Mouse (Mus musculus): ENCODE results near the gene Fgfr2. TPM values are rescaled to one million over a fixed set of nuclear protein-coding genes. Genes with fewer than 3 reads are reported as not detected.

The Fgfr2 gene
- polyA plus RNA-seq, 1 experiment, result 14.7 TPM

DNA sequence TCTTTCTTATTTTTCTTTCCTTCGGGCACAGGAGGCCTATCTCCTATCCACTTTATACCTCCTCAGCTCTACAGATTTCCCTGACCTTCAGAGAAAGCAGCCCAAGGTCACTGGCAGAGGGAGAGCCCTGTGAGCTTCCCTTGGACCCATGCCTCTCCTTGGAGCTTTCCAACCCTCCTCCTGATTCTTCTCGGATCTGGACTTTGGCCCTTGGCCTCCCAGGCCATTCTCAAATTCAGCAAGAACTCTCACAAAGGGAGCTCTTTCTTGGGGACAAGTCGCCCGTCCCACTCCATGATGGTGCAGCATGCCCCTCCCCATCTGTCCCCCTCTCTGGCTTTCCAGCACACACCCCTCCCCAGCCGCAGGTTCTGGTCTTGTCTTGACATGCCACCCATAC is 2172.1 kb downstream of the Fgfr2 start:
- Histone ChIP-seq H3K27me3 (ENCODE audit: control insufficient read depth, insufficient read depth, low read length) (no peaks in the 10 kb centered on the region), H3K4me1 (ENCODE audit: control insufficient read depth, insufficient read depth, insufficient read length, low read length) (no peaks in the 10 kb centered on the region), H3K36me3 (ENCODE audit: control insufficient read depth, insufficient read depth, low read length) (no peaks in the 10 kb centered on the region), H3K4me3 (ENCODE audit: low read depth, low read length) (no peak overlapping the region), H3K27ac (ENCODE audit: insufficient read depth, low read depth, low read length) (no peak overlapping the region)
- 75% methylated on average over 5 of the region's 5 CpGs for WGBS
- TF ChIP-seq CTCF (IDR thresholded peaks at IDR 0.05; ENCODE audit: extremely low read depth, insufficient read length, insufficient replicate concordance, low read depth, low read length) (no peak), POLR2A (IDR thresholded peaks at IDR 0.05; ENCODE audit: low read depth, low read length) (no peak)

GRCm38 (mm10) chr7:130950482-130950881 is 2172.7 kb downstream of the Fgfr2 start:
- no peak for TF ChIP-seq POLR2A (IDR thresholded peaks at IDR 0.05; ENCODE audit: low read depth, low read length)
- TF ChIP-seq CTCF (IDR thresholded peaks at IDR 0.05; ENCODE audit: extremely low read depth, insufficient read length, insufficient replicate concordance, low read depth, low read length), result no peak
- Histone ChIP-seq H3K4me1 (ENCODE audit: control insufficient read depth, insufficient read depth, insufficient read length, low read length) (no peaks in the 10 kb centered on the region), H3K36me3 (ENCODE audit: control insufficient read depth, insufficient read depth, low read length) (no peaks in the 10 kb centered on the region), H3K27ac (ENCODE audit: insufficient read depth, low read depth, low read length) (no peak overlapping the region), H3K4me3 (ENCODE audit: low read depth, low read length) (no peak overlapping the region), H3K27me3 (ENCODE audit: control insufficient read depth, insufficient read depth, low read length) (no peaks in the 10 kb centered on the region)
- whole genome bisulfite sequencing, result 90% methylated on average over 7 of the region's 7 CpGs

- Histone ChIP-seq H3K36me3 (ENCODE audit: control insufficient read depth, insufficient read depth, low read length) (no peaks in the 10 kb centered on the region), H3K27ac (ENCODE audit: insufficient read depth, low read depth, low read length) (no peak overlapping the region), H3K4me3 (ENCODE audit: low read depth, low read length) (no peak overlapping the region), H3K27me3 (ENCODE audit: control insufficient read depth, insufficient read depth, low read length) (no peaks in the 10 kb centered on the region), H3K4me1 (ENCODE audit: control insufficient read depth, insufficient read depth, insufficient read length, low read length) (no peaks in the 10 kb centered on the region)
- 47% methylated on average over 8 of the region's 8 CpGs for WGBS
- TF ChIP-seq CTCF (IDR thresholded peaks at IDR 0.05; ENCODE audit: extremely low read depth, insufficient read length, insufficient replicate concordance, low read depth, low read length) (no peak), POLR2A (IDR thresholded peaks at IDR 0.05; ENCODE audit: low read depth, low read length) (no peak)
Measured at GRCm38 (mm10) chr7:130949331-130949751, 2173.8 kb downstream of the Fgfr2 start.

GRCm38 (mm10) chr7:130948563-130949208 is 2174.5 kb downstream of the Fgfr2 start:
- no peaks in the 10 kb centered on the region for H3K4me1 ChIP-seq (ENCODE audit: control insufficient read depth, insufficient read depth, insufficient read length, low read length)
- no peaks in the 10 kb centered on the region for H3K36me3 ChIP-seq (ENCODE audit: control insufficient read depth, insufficient read depth, low read length)
- WGBS, result 61% methylated on average over 5 of the region's 5 CpGs
- no peak overlapping the region for H3K27ac ChIP-seq (ENCODE audit: insufficient read depth, low read depth, low read length)
- TF ChIP-seq POLR2A (IDR thresholded peaks at IDR 0.05; ENCODE audit: low read depth, low read length) (no peak), CTCF (IDR thresholded peaks at IDR 0.05; ENCODE audit: extremely low read depth, insufficient read length, insufficient replicate concordance, low read depth, low read length) (no peak)
- H3K27me3 ChIP-seq (ENCODE audit: control insufficient read depth, insufficient read depth, low read length), result no peaks in the 10 kb centered on the region
- no peak overlapping the region for H3K4me3 ChIP-seq (ENCODE audit: low read depth, low read length)

DNA sequence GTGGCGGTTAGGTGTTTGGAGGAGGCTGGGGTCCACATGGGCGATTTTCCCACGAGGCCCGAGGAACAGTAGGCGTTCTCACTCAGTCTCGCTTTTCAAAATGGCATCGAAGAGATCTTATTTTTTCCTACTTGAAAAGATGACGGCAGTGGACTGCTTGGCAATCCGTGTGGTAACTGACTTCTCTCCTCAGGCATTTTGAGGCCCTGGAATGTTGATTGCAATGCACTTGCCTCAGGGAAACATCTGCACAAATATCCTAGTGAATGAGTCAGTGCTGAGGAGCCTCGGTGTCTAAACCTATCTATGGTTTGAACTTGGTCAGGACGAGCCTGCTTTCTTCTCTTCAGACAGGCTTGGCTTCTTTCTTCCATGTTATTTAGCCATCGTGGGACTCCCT is 2176.8 kb downstream of the Fgfr2 start:
- no peaks in the 10 kb centered on the region for H3K27me3 ChIP-seq (ENCODE audit: control insufficient read depth, insufficient read depth, low read length)
- no peak overlapping the region for H3K4me3 ChIP-seq (ENCODE audit: low read depth, low read length)
- WGBS, result 84% methylated on average over 12 of the region's 12 CpGs
- H3K27ac ChIP-seq (ENCODE audit: insufficient read depth, low read depth, low read length), result no peak overlapping the region
- no peaks in the 10 kb centered on the region for H3K36me3 ChIP-seq (ENCODE audit: control insufficient read depth, insufficient read depth, low read length)
- no peak for TF ChIP-seq POLR2A (IDR thresholded peaks at IDR 0.05; ENCODE audit: low read depth, low read length)
- TF ChIP-seq CTCF (IDR thresholded peaks at IDR 0.05; ENCODE audit: extremely low read depth, insufficient read length, insufficient replicate concordance, low read depth, low read length), result no peak
- no peaks in the 10 kb centered on the region for H3K4me1 ChIP-seq (ENCODE audit: control insufficient read depth, insufficient read depth, insufficient read length, low read length)

DNA sequence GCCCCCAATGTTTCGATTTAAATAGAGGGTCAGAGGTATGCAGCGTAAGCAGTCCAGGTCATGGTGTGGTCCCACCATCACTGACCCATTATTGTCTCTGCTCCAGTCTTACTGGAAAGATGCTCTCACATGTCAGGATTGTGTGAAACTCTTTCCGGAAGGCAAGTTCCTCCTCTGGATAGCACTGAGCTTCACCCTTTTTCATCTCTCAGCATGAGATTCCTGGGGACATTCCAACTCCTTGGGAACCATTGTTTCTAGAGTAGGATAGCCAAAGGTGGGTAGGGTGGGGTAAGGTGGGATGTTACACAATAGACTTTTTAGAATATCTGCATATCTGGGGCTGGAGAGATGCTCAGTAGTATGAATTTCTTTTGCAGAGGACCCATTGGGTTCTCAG is 2177.4 kb downstream of the Fgfr2 start:
- Histone ChIP-seq H3K4me1 (ENCODE audit: control insufficient read depth, insufficient read depth, insufficient read length, low read length) (no peaks in the 10 kb centered on the region), H3K4me3 (ENCODE audit: low read depth, low read length) (no peak overlapping the region), H3K36me3 (ENCODE audit: control insufficient read depth, insufficient read depth, low read length) (no peaks in the 10 kb centered on the region), H3K27me3 (ENCODE audit: control insufficient read depth, insufficient read depth, low read length) (0 out of 2 replicates have a peak, but pooled peaks cover 2% of the 10 kb centered on the region), H3K27ac (ENCODE audit: insufficient read depth, low read depth, low read length) (no peak overlapping the region)
- 94% methylated on average over 3 of the region's 3 CpGs for WGBS
- TF ChIP-seq POLR2A (IDR thresholded peaks at IDR 0.05; ENCODE audit: low read depth, low read length) (no peak), CTCF (IDR thresholded peaks at IDR 0.05; ENCODE audit: extremely low read depth, insufficient read length, insufficient replicate concordance, low read depth, low read length) (no peak)

GRCm38 (mm10) chr7:130944766-130945475 is 2178.2 kb downstream of the Fgfr2 start:
- no peaks in the 10 kb centered on the region for H3K4me1 ChIP-seq (ENCODE audit: control insufficient read depth, insufficient read depth, insufficient read length, low read length)
- H3K36me3 ChIP-seq (ENCODE audit: control insufficient read depth, insufficient read depth, low read length), result no peaks in the 10 kb centered on the region
- H3K27ac ChIP-seq (ENCODE audit: insufficient read depth, low read depth, low read length), result no peak overlapping the region
- TF ChIP-seq POLR2A (IDR thresholded peaks at IDR 0.05; ENCODE audit: low read depth, low read length), result no peak
- TF ChIP-seq CTCF (IDR thresholded peaks at IDR 0.05; ENCODE audit: extremely low read depth, insufficient read length, insufficient replicate concordance, low read depth, low read length), result no peak
- 90% methylated on average over 11 of the region's 11 CpGs for WGBS
- 0 out of 2 replicates have a peak, but pooled peaks cover 4% of the 10 kb centered on the region for H3K27me3 ChIP-seq (ENCODE audit: control insufficient read depth, insufficient read depth, low read length)
- H3K4me3 ChIP-seq (ENCODE audit: low read depth, low read length), result no peak overlapping the region

Data from small intestine, adult 2 months (tissue).